Mouse (Mus musculus): ENCODE results near the gene Fbn1. TPM values are rescaled to one million over a fixed set of nuclear protein-coding genes. Genes with fewer than 3 reads are reported as not detected.

Gene Fbn1
- polyA plus RNA-seq, 1 experiment: 3.5 TPM

DNA sequence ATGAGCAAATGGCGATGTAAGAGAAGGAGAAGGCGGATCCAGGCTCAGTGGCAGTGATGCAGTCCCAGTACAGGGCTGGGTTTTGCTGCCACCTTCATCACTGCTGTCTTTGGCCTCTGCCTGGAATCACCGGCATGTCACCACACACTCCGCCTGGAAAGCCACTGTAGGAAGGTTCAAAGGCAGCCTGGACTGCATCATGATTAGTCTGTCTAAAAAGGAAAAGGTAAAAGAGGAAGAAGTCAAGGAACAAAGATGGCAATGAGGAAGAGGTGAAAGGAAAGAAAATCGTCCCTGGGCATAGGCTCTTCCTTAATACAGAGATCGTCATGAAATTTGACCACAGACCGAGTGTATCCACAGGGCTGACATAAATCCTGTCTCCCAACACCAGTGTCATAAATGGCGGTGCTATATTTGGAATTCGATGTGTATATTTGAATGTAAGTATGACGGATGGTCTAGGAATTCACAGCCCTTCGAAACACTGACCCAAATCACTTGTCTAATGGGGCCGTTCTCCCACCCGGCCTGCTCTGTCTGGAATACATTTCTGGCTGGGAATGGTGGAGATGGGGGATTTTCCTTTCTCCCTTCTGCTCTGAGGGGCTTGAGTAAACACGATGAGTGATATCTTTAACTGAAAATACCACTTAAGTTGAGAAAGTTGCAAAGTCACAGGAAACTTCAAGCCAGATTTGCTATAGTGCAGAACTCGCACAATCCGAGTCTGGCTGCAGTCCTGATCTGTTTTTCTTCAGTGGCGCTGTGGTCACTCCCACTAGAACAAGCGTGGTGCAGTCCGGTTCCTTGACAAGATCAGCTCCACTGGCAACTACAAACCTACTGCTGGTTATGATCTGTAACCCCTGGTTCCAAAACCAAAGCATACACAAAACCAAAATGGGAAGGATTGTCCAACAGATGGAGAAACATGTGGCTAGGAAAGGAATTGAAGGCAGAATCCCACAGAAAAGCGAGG, 12.7 kb downstream of the Fbn1 start:
- 48% methylated on average over 20 of the region's 20 CpGs for WGBS
- Histone ChIP-seq H3K27ac (ENCODE audit: control insufficient read depth, insufficient read depth, low read depth, low read length, poor library complexity) (no peak overlapping the region), H3K4me1 (ENCODE audit: control insufficient read depth, insufficient read depth, low read length) (no peaks in the 10 kb centered on the region; the same call in 1 of the 2 replicates), H3K4me3 (replicated peaks; ENCODE audit: control insufficient read depth, low read depth, low read length) (no peak overlapping the region)
- TF ChIP-seq POLR2A (IDR thresholded peaks at IDR 0.05; ENCODE audit: borderline replicate concordance, control insufficient read depth, low read depth, low read length): no peak

DNA sequence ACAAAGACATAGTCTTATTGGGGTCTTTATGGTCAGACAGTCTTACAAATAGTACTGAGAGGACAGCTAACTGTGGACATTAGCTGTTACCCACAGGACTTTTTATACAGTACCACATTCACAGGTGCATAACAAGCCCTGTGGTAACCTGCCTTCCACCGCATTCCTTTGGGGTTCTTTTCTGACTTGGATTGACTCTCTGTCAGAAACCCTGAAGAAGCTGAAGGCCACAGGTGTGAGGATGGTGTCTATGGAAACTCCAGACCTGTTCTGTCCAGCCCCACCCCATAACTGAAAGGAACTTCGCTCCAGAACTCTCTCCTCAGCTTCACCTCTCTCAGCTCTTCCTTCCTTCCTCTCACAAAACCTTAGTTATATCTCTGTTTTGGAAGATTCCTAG, 13.5 kb downstream of the Fbn1 start:
- Histone ChIP-seq H3K4me1 (ENCODE audit: control insufficient read depth, insufficient read depth, low read length) (no peaks in the 10 kb centered on the region; the same call in 1 of the 2 replicates), H3K4me3 (replicated peaks; ENCODE audit: control insufficient read depth, low read depth, low read length) (no peak overlapping the region), H3K27ac (ENCODE audit: control insufficient read depth, insufficient read depth, low read depth, low read length, poor library complexity) (no peak overlapping the region)
- WGBS: 83% methylated on average over 2 of the region's 2 CpGs
- no peak for TF ChIP-seq CTCF (IDR thresholded peaks at IDR 0.05; ENCODE audit: control insufficient read depth, insufficient read depth, low read length)
- TF ChIP-seq POLR2A (IDR thresholded peaks at IDR 0.05; ENCODE audit: borderline replicate concordance, control insufficient read depth, low read depth, low read length): no peak

DNA sequence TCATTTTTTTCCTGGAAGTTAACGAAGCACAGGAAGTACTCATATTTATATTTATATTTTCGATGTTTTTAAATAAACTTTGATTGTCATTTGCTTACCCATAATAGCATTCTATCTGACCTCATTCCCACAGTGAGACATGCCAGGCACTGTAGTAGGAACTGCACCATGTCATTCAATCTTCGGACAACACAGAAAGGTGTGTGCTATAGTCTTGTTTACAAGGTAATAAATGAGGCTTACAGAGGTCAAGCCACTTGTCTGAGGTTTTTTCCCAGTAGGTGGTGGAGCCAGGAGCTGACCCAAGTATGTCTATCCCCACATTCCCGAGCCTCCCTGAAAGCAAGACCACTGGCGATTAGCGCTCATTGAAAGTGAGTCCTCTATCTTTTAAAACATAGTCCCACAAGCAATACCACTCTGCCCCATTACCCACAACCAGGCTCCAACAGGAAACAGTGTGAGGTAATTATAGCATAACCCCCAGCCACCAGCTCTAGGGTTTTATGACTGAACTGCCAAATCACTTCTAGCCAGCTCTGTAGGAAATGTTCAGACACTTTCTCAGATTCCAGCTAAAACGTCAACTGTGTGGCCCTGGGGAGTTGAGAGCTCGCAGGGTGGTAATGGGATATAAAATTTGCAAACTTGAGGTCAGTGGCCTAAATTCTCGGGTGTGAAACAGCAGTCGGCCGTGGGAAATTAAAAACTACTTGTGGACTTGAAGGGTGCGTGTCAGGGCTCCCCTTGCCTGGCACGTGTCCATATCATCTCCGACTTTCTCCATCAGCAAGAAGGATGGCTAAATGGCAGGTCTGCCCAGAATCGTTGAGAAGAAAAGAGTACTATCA, 15.5 kb downstream of the Fbn1 start:
- Histone ChIP-seq H3K4me3 (replicated peaks; ENCODE audit: control insufficient read depth, low read depth, low read length) (no peak overlapping the region), H3K4me1 (ENCODE audit: control insufficient read depth, insufficient read depth, low read length) (no peaks in the 10 kb centered on the region; the same call in 1 of the 2 replicates), H3K27ac (ENCODE audit: control insufficient read depth, insufficient read depth, low read depth, low read length, poor library complexity) (no peak overlapping the region)
- 15% methylated on average over 15 of the region's 15 CpGs for WGBS
- TF ChIP-seq POLR2A (IDR thresholded peaks at IDR 0.05; ENCODE audit: borderline replicate concordance, control insufficient read depth, low read depth, low read length): no peak
- TF ChIP-seq CTCF (IDR thresholded peaks at IDR 0.05; ENCODE audit: control insufficient read depth, insufficient read depth, low read length): no peak

DNA sequence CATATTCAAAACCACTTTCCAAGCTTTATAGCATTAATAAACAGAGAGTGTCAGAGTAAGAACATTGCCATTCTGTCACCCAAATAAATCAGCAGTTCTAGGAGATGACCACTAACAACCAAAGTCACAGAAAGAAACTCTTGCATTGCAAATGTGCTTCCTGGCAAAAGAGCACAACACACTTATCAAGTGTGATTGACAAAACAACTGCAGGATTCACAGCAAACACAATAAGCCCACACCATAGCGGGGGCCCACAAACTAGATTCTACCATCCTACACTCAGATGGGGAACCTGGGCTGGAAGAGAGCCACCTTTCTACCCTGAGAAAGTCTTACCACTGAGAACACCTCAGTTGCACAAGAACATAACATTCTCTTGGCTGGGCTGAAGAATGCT, 17.8 kb downstream of the Fbn1 start:
- Histone ChIP-seq H3K27ac (ENCODE audit: control insufficient read depth, insufficient read depth, low read depth, low read length, poor library complexity) (no peak overlapping the region), H3K4me3 (replicated peaks; ENCODE audit: control insufficient read depth, low read depth, low read length) (no peak overlapping the region), H3K4me1 (ENCODE audit: control insufficient read depth, insufficient read depth, low read length) (no peaks in the 10 kb centered on the region; the same call in 1 of the 2 replicates)
- 79% methylated on average over 1 of the region's 1 CpGs for WGBS
- TF ChIP-seq POLR2A (IDR thresholded peaks at IDR 0.05; ENCODE audit: borderline replicate concordance, control insufficient read depth, low read depth, low read length) (no peak), CTCF (IDR thresholded peaks at IDR 0.05; ENCODE audit: control insufficient read depth, insufficient read depth, low read length) (no peak)

DNA sequence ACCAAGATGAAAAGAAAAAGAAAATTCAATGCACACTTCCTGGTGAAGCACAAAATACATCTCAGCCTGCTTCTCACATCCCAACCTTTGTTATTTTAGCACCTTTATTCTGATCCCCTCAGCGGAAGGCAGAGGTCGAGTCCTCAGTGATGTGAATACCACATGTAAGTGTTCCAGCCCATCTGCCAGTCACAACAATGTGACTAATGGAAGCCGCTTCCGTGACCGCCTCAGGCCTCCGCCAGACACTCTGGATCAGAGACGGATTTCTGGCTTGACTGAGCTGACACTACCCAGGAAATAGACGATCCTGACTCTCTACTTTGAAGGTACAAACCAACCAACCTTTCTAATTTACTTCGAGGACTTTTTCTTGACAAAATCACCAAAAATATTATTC, 22.9 kb downstream of the Fbn1 start:
- Histone ChIP-seq H3K27ac (ENCODE audit: control insufficient read depth, insufficient read depth, low read depth, low read length, poor library complexity) (no peak overlapping the region), H3K4me3 (replicated peaks; ENCODE audit: control insufficient read depth, low read depth, low read length) (no peak overlapping the region), H3K4me1 (ENCODE audit: control insufficient read depth, insufficient read depth, low read length) (no peaks in the 10 kb centered on the region)
- 82% methylated on average over 9 of the region's 9 CpGs for WGBS
- no peak for TF ChIP-seq CTCF (IDR thresholded peaks at IDR 0.05; ENCODE audit: control insufficient read depth, insufficient read depth, low read length)
- no peak for TF ChIP-seq POLR2A (IDR thresholded peaks at IDR 0.05; ENCODE audit: borderline replicate concordance, control insufficient read depth, low read depth, low read length)

DNA sequence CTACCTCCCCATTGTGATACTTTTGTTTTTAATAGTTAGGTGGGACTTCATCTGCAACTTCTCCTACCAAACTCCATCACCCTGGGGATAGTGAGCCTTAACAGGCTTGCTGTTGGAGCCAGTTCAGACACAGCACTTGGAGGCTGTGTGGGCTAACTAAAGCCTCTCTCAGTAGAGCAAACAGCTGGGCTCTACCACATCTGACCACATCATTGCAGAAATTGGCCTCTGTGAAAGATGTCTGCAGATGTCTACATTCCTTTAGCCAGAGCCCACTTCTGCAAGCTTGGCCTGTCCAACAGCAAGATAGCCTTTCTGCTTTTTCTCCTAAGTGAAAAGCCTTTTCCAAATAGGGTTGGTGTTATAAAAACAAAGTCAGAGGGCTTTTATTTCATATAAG, 23.6 kb downstream of the Fbn1 start:
- no peak overlapping the region for H3K4me3 ChIP-seq (replicated peaks; ENCODE audit: control insufficient read depth, low read depth, low read length)
- H3K27ac ChIP-seq (ENCODE audit: control insufficient read depth, insufficient read depth, low read depth, low read length, poor library complexity): no peak overlapping the region
- H3K4me1 ChIP-seq (ENCODE audit: control insufficient read depth, insufficient read depth, low read length): no peaks in the 10 kb centered on the region
- TF ChIP-seq POLR2A (IDR thresholded peaks at IDR 0.05; ENCODE audit: borderline replicate concordance, control insufficient read depth, low read depth, low read length) (no peak), CTCF (IDR thresholded peaks at IDR 0.05; ENCODE audit: control insufficient read depth, insufficient read depth, low read length) (no peak)

DNA sequence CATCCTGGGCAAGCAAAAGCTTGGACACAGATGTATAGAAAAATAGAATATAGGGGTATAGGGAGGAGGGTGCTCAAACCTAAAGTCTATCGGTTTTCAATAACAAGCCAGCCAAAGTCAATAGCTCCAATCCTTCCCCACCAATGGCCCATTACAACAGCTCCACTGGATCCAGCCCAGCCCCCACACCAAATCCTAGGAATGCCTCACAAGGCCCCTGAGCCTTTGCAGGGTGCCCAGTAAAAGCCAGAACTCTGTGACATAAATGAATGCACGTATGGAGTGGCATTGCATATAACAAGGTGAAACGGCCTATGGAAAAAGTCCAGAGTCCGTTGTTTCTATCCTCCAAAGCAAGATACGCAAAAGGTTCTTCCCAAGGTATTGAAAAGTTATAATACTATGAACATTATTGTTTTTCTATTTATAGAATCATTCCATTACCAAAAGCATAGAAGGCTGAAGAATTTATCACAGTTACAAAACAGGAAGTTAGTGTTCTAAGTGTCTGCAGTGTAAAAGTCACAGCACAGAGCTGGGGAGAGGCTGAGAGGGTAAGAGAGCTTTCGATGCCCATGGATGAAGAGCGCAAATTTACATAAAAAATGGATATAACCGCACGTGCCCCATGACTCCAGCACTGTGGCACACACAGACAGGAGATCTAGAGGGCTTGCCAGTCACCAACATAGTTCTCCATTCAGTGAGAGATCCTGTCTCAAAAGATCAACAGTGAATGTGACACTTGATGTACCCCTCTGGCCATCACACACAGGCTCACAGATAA, 26.1 kb downstream of the Fbn1 start:
- 63% methylated on average over 9 of the region's 9 CpGs for WGBS
- no peak overlapping the region for H3K4me3 ChIP-seq (replicated peaks; ENCODE audit: control insufficient read depth, low read depth, low read length)
- TF ChIP-seq POLR2A (IDR thresholded peaks at IDR 0.05; ENCODE audit: borderline replicate concordance, control insufficient read depth, low read depth, low read length) (no peak), CTCF (IDR thresholded peaks at IDR 0.05; ENCODE audit: control insufficient read depth, insufficient read depth, low read length) (no peak)
- H3K4me1 ChIP-seq (ENCODE audit: control insufficient read depth, insufficient read depth, low read length): no peaks in the 10 kb centered on the region
- H3K27ac ChIP-seq (ENCODE audit: control insufficient read depth, insufficient read depth, low read depth, low read length, poor library complexity): no peak overlapping the region
